Mouse (Mus musculus) left cerebral cortex, postnatal 36 days (tissue): Measurements from ENCODE around the gene Olfr91. TPM values are rescaled to one million over a fixed set of nuclear protein-coding genes. Genes with fewer than 3 reads are reported as not detected.

Source experiments
- total RNA-seq, 2 experiments: library from RNA; stranded (reverse); gene quantifications; 2 replicates each; pipeline ENCODE4 v1.2.3; 2021

The Olfr91 gene
- total RNA-seq, 2 experiments from 2014 or later: not detected

Other genes starting within 250 kb of the Olfr91 start
- not detected for gene Trim15, start 231.1 kb downstream of the Olfr91 start, total RNA-seq
- not detected for gene Trim10, start 228.7 kb downstream of the Olfr91 start, total RNA-seq
- gene Trim40, start 208.2 kb downstream of the Olfr91 start, total RNA-seq: not detected
- not detected for gene Trim31, start 200.2 kb downstream of the Olfr91 start, total RNA-seq
- 1 to 10 TPM; 7.1 to 9.9 TPM for gene Rnf39, start 155.4 kb downstream of the Olfr91 start, total RNA-seq
- gene Ppp1r11, start 146.5 kb downstream of the Olfr91 start, total RNA-seq: 100 to 1,000 TPM; 126 to 130 TPM
- gene Znrd1, start 139.7 kb downstream of the Olfr91 start, total RNA-seq: 10 to 100 TPM; 32.1 to 33.5 TPM
- gene Znrd1as, start 139.7 kb downstream of the Olfr91 start, total RNA-seq: 1 to 10 TPM; 3.6 to 3.8 TPM
- gene 2410137M14Rik, start 117.0 kb downstream of the Olfr91 start, total RNA-seq: not detected
- 1 to 10 TPM in 1 of 2 experiments, under 1 TPM in 1; 0.69 to 1.2 TPM for gene H2-M5, start 108.7 kb downstream of the Olfr91 start, total RNA-seq
- 10 to 100 TPM; 11.5 to 20.4 TPM for gene Zfp57, start 97.1 kb downstream of the Olfr91 start, total RNA-seq
- 10 to 100 TPM; 48.3 to 87.0 TPM for gene Mog, start 74.9 kb downstream of the Olfr91 start, total RNA-seq
- gene Gabbr1, start 52.3 kb downstream of the Olfr91 start, total RNA-seq: 100 to 1,000 TPM; 679 to 696 TPM
- gene Olfr90, start 9.8 kb downstream of the Olfr91 start, total RNA-seq: not detected
- gene Olfr92, start 21.8 kb upstream of the Olfr91 start, total RNA-seq: not detected
- not detected for gene Olfr93, start 63.2 kb upstream of the Olfr91 start, total RNA-seq
- not detected for gene Ubd, start 95.6 kb upstream of the Olfr91 start, total RNA-seq
- gene Olfr94, start 102.7 kb upstream of the Olfr91 start, total RNA-seq: not detected
- not detected for gene Olfr95, start 114.8 kb upstream of the Olfr91 start, total RNA-seq
- gene Olfr96, start 121.9 kb upstream of the Olfr91 start, total RNA-seq: not detected
- not detected for gene Olfr97, start 139.1 kb upstream of the Olfr91 start, total RNA-seq
- not detected for gene Olfr98, start 165.5 kb upstream of the Olfr91 start, total RNA-seq
- gene H2-M3, start 171.9 kb upstream of the Olfr91 start, total RNA-seq: 1 to 10 TPM; 3.2 to 3.4 TPM
- not detected for gene Olfr99, start 185.2 kb upstream of the Olfr91 start, total RNA-seq
- gene Olfr101, start 206.0 kb upstream of the Olfr91 start, total RNA-seq: not detected
- gene Olfr102, start 218.8 kb upstream of the Olfr91 start, total RNA-seq: not detected
- gene Olfr103, start 241.4 kb upstream of the Olfr91 start, total RNA-seq: not detected